Mouse (Mus musculus): ENCODE data around the gene Camta1. TPM values are rescaled to one million over a fixed set of nuclear protein-coding genes. Genes with fewer than 3 reads are reported as not detected.
"Not testable (repeated sequence)": the region's sequence is repeated elsewhere in the genome, so short reads cannot be mapped to it uniquely, and the experiment has no call there.

The Camta1 gene
- polyA plus RNA-seq, 1 experiment, result 13.4 TPM

- no peak for TF ChIP-seq FLI1 (IDR thresholded peaks at IDR 0.05; ENCODE audit: low read length)
- no peak for TF ChIP-seq GATA1 (IDR thresholded peaks at IDR 0.05; ENCODE audit: borderline replicate concordance, low read length)
- H3K9me3 ChIP-seq, result no peaks in the 10 kb centered on the region
- H3K4me1 ChIP-seq, result peaks cover 50% of the 10 kb centered on the region
- H3K36me3 ChIP-seq (replicated peaks; ENCODE audit: low read length), result peaks cover 87% of the 10 kb centered on the region
- H3K4me3 ChIP-seq (replicated peaks), result no peak overlapping the region
- no peaks in the 10 kb centered on the region for H3K27me3 ChIP-seq (replicated peaks)
Measured at GRCm38 (mm10) chr4:151037800-151038199, 823.9 kb downstream of the Camta1 start.

GRCm38 (mm10) chr4:151036521-151036920 is 825.2 kb downstream of the Camta1 start:
- TF ChIP-seq FLI1 (IDR thresholded peaks at IDR 0.05; ENCODE audit: low read length) (no peak), GATA1 (IDR thresholded peaks at IDR 0.05; ENCODE audit: borderline replicate concordance, low read length) (no peak)
- H3K4me1 ChIP-seq, result peaks cover 37% of the 10 kb centered on the region
- H3K36me3 ChIP-seq (replicated peaks; ENCODE audit: low read length), result peaks cover 97% of the 10 kb centered on the region
- no peaks in the 10 kb centered on the region for H3K9me3 ChIP-seq
- no peak overlapping the region for H3K4me3 ChIP-seq (replicated peaks)
- H3K27me3 ChIP-seq (replicated peaks), result no peaks in the 10 kb centered on the region

GRCm38 (mm10) chr4:151027001-151027400 is 834.7 kb downstream of the Camta1 start:
- no peak overlapping the region for H3K4me3 ChIP-seq (replicated peaks)
- peaks cover 15% of the 10 kb centered on the region for H3K4me1 ChIP-seq
- no peaks in the 10 kb centered on the region for H3K27me3 ChIP-seq (replicated peaks)
- H3K9me3 ChIP-seq, result no peaks in the 10 kb centered on the region
- peaks cover 94% of the 10 kb centered on the region for H3K36me3 ChIP-seq (replicated peaks; ENCODE audit: low read length)
- no peak for TF ChIP-seq FLI1 (IDR thresholded peaks at IDR 0.05; ENCODE audit: low read length)
- no peak for TF ChIP-seq GATA1 (IDR thresholded peaks at IDR 0.05; ENCODE audit: borderline replicate concordance, low read length)

- Histone ChIP-seq H3K27me3 (replicated peaks) (no peaks in the 10 kb centered on the region), H3K36me3 (replicated peaks; ENCODE audit: low read length) (peaks cover 97% of the 10 kb centered on the region), H3K4me3 (replicated peaks) (peak overlapping the region; percentile 73), H3K9me3 (no peaks in the 10 kb centered on the region), H3K4me1 (peaks cover 36% of the 10 kb centered on the region)
- TF ChIP-seq FLI1 (IDR thresholded peaks at IDR 0.05; ENCODE audit: low read length) (no peak), GATA1 (IDR thresholded peaks at IDR 0.05; ENCODE audit: borderline replicate concordance, low read length) (no peak)
Measured at GRCm38 (mm10) chr4:151024152-151024551, 837.5 kb downstream of the Camta1 start.

- H3K9me3 ChIP-seq; H3K27me3 ChIP-seq (replicated peaks); H3K4me3 ChIP-seq (replicated peaks): not testable (repeated sequence)
- H3K36me3 ChIP-seq (replicated peaks; ENCODE audit: low read length), result peaks cover 99% of the 10 kb centered on the region
- peaks cover 23% of the 10 kb centered on the region for H3K4me1 ChIP-seq
Measured at GRCm38 (mm10) chr4:151017356-151017755, 844.3 kb downstream of the Camta1 start.

- Histone ChIP-seq H3K4me1 (peaks cover 20% of the 10 kb centered on the region), H3K36me3 (replicated peaks; ENCODE audit: low read length) (peaks cover 99% of the 10 kb centered on the region)
Measured at GRCm38 (mm10) chr4:151015946-151016345, 845.7 kb downstream of the Camta1 start.

GRCm38 (mm10) chr4:151010316-151010715 is 851.4 kb downstream of the Camta1 start:
- no peak for TF ChIP-seq FLI1 (IDR thresholded peaks at IDR 0.05; ENCODE audit: low read length)
- no peak for TF ChIP-seq GATA1 (IDR thresholded peaks at IDR 0.05; ENCODE audit: borderline replicate concordance, low read length)
- H3K36me3 ChIP-seq (replicated peaks; ENCODE audit: low read length), result peaks cover 92% of the 10 kb centered on the region

More at GRCm38 (mm10) chr4:151015946-151016345, 845.7 kb downstream of the Camta1 start:
- no peaks in the 10 kb centered on the region for H3K27me3 ChIP-seq (replicated peaks)
- H3K4me3 ChIP-seq (replicated peaks), result no peak overlapping the region
- H3K9me3 ChIP-seq, result no peaks in the 10 kb centered on the region
- TF ChIP-seq GATA1 (IDR thresholded peaks at IDR 0.05; ENCODE audit: borderline replicate concordance, low read length), result no peak

GRCm38 (mm10) chr4:151006945-151007344 is 854.7 kb downstream of the Camta1 start:
- peaks cover 83% of the 10 kb centered on the region for H3K36me3 ChIP-seq (replicated peaks; ENCODE audit: low read length)
- H3K4me3 ChIP-seq (replicated peaks), result peak overlapping the region; percentile 24
- TF ChIP-seq GATA1 (IDR thresholded peaks at IDR 0.05; ENCODE audit: borderline replicate concordance, low read length), result no peak
- TF ChIP-seq FLI1 (IDR thresholded peaks at IDR 0.05; ENCODE audit: low read length), result no peak
- H3K4me1 ChIP-seq, result peaks cover 61% of the 10 kb centered on the region
- no peaks in the 10 kb centered on the region for H3K27me3 ChIP-seq (replicated peaks)
- H3K9me3 ChIP-seq, result peaks cover 5% of the 10 kb centered on the region; the same call in 1 of the 2 replicates

More at GRCm38 (mm10) chr4:151010316-151010715, 851.4 kb downstream of the Camta1 start:
- Histone ChIP-seq H3K9me3 (peaks cover 3% of the 10 kb centered on the region; the same call in 1 of the 2 replicates), H3K4me1 (peaks cover 29% of the 10 kb centered on the region), H3K27me3 (replicated peaks) (no peaks in the 10 kb centered on the region), H3K4me3 (replicated peaks) (no peak overlapping the region)

GRCm38 (mm10) chr4:151005656-151006318 is 855.9 kb downstream of the Camta1 start:
- TF ChIP-seq FLI1 (IDR thresholded peaks at IDR 0.05; ENCODE audit: low read length), result no peak
- TF ChIP-seq GATA1 (IDR thresholded peaks at IDR 0.05; ENCODE audit: borderline replicate concordance, low read length), result no peak
- Histone ChIP-seq H3K36me3 (replicated peaks; ENCODE audit: low read length) (peaks cover 71% of the 10 kb centered on the region), H3K9me3 (peaks cover 5% of the 10 kb centered on the region; the same call in 1 of the 2 replicates), H3K4me1 (peaks cover 72% of the 10 kb centered on the region), H3K27me3 (replicated peaks) (peaks cover 2% of the 10 kb centered on the region), H3K4me3 (replicated peaks) (peak overlapping the region; percentile 79)

GRCm38 (mm10) chr4:151001397-151001796 is 860.3 kb downstream of the Camta1 start:
- TF ChIP-seq GATA1 (IDR thresholded peaks at IDR 0.05; ENCODE audit: borderline replicate concordance, low read length) (no peak), FLI1 (IDR thresholded peaks at IDR 0.05; ENCODE audit: low read length) (no peak)
- Histone ChIP-seq H3K36me3 (replicated peaks; ENCODE audit: low read length) (peaks cover 35% of the 10 kb centered on the region), H3K4me1 (peaks cover 60% of the 10 kb centered on the region), H3K27me3 (replicated peaks) (peaks cover 34% of the 10 kb centered on the region), H3K4me3 (replicated peaks) (peak overlapping the region; percentile 29), H3K9me3 (peaks cover 5% of the 10 kb centered on the region; the same call in 1 of the 2 replicates)
